Mouse (Mus musculus) mouse embryonic stem cell (cell line): ENCODE data around the gene Mknk2.

ENCODE experiments used
- in situ Hi-C, 2 experiments: fragments of 300-500 bp; cut with MboI; formaldehyde crosslinking; loops; 1 replicate in 1 of 2; 3 replicates in 1 of 2; pipeline ENCODE4 v1.14.3; 2019 to 2020; ENCODE audit warnings: low sequenced_read_pairs in 2 of 2, low pct_unique_long_range_greater_than_20kb in 1 of 2, mixed read lengths in 1 of 2; ENCODE audit not compliant: unreplicated experiment in 1 of 2

Mknk2 gene

GRCm38 (mm10) chr10:80694159-80694938 lies 16.4 kb upstream of the Mknk2 start:
- in situ Hi-C loops, result no loop called here

- in situ Hi-C loops, result no loop called here
Measured at GRCm38 (mm10) chr10:80693401-80694045, 15.6 kb upstream of the Mknk2 start.

GRCm38 (mm10) chr10:80692249-80693165 lies 14.6 kb upstream of the Mknk2 start:
- in situ Hi-C loops, result no loop called here

- in situ Hi-C loops, result loop anchor here (5.0 to 10.0 kb wide), 2 partner anchors 113 to 241 kb away; partner anchors contain the start of gene Klf16 (in 1 of the 2)
Measured at GRCm38 (mm10) chr10:80687850-80688249, 9.9 kb upstream of the Mknk2 start.

- in situ Hi-C loops, result loop anchor here (5.0 to 10.0 kb wide), 2 partner anchors 112 to 239 kb away; partner anchors contain the start of gene Klf16 (in 1 of the 2)
Measured at GRCm38 (mm10) chr10:80686617-80687016, 8.7 kb upstream of the Mknk2 start.

- in situ Hi-C loops, result loop anchor here (5.0 to 10.0 kb wide), 3 partner anchors 108 to 238 kb away; partner anchors contain the start of gene Klf16 (in 2 of the 2)
Measured at GRCm38 (mm10) chr10:80684984-80685383, 7.1 kb upstream of the Mknk2 start.

GRCm38 (mm10) chr10:80684214-80684613 lies 6.3 kb upstream of the Mknk2 start:
- in situ Hi-C loops, result loop anchor here (5.0 to 10.0 kb wide), 2 partner anchors 107 to 109 kb away; partner anchors contain the start of gene Klf16 (in 2 of the 2)

- in situ Hi-C loops, result loop anchor here (5.0 to 10.0 kb wide), 2 partner anchors 106 to 109 kb away; partner anchors contain the start of gene Klf16 (in 2 of the 2)
Measured at GRCm38 (mm10) chr10:80683647-80684046, 5.7 kb upstream of the Mknk2 start.

GRCm38 (mm10) chr10:80682003-80682402 lies 4.1 kb upstream of the Mknk2 start:
- in situ Hi-C loops, result loop anchor here (5.0 to 10.0 kb wide), 2 partner anchors 105 to 107 kb away; partner anchors contain the start of gene Klf16 (in 2 of the 2)

GRCm38 (mm10) chr10:80680260-80680696 lies 2.4 kb upstream of the Mknk2 start:
- in situ Hi-C loops, result loop anchor here (5.0 to 10.0 kb wide), 2 partner anchors 103 to 105 kb away; partner anchors contain the start of gene Klf16 (in 2 of the 2)

GRCm38 (mm10) chr10:80679556-80680259 lies 1.8 kb upstream of the Mknk2 start:
- in situ Hi-C loops, result loop anchor here (5.0 to 10.0 kb wide), 2 partner anchors 102 to 105 kb away; partner anchors contain the start of gene Klf16 (in 2 of the 2)

GRCm38 (mm10) chr10:80678601-80679377 lies 877 bp upstream of the Mknk2 start:
- in situ Hi-C loops, result no loop called here

- in situ Hi-C loops, result no loop called here
Measured at GRCm38 (mm10) chr10:80677128-80677875, 610 bp downstream of the Mknk2 start.

- in situ Hi-C loops, result no loop called here
Measured at GRCm38 (mm10) chr10:80676198-80676928, 1.5 kb downstream of the Mknk2 start.

GRCm38 (mm10) chr10:80675405-80676197 lies 2.3 kb downstream of the Mknk2 start:
- in situ Hi-C loops, result no loop called here
